Mouse (Mus musculus): Measurements from ENCODE around the gene Fut7. TPM values are rescaled to one million over a fixed set of nuclear protein-coding genes. Genes with fewer than 3 reads are reported as not detected.
A peak's percentile ranks its signal among the peaks of the same experiment; 100 is the strongest.

The Fut7 gene
- polyA plus RNA-seq (2011; ENCODE audit: insufficient read depth, insufficient read length, low read depth, missing spikeins), result not detected in 2 replicates

DNA sequence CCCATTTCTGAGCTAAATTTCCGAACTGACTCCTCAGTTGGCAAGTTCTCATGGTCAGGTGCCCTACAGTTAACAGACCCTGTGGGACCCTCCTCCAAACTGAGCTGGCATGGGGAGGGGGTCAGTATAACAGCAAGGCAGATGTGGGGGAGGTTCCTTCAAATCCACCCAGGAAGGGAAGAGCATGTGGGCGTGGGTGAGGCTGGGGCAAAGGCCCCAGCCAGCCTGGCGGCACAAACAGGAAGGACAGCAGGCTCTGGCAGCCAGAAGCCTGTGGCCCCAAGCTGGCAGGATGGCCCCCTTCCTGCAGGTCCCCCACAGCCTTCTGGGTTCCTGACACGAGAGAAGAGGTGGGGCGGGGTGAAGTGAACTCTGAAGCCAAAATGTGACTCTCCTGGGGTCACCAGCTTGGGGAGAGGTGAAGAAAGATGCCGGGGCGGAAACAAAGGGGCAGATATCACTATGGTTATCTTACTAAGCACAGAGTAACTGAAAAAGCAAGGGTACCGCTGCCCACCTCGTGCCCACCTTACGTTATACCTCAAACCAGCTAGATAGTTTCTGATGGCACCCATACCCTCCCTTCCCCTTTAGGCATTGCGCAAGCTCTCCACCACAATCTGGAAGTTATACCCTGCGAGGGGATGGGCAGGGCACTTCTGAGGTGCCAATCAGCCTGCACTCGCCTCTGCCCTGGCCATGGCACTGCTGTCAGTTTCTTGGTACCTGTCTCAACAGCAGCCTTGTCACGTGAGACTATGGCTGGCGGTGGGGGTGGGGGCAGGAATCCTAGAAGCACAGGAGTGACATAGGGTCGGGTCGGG is at the start of gene Fut7:
Fut7 (plus strand) TSS at position 681 of the 824 bp plus-strand sequence.
- H3K27ac ChIP-seq (ENCODE audit: insufficient read depth, low read length), result no peak within 1 kb of the TSS
- no peaks in the 10 kb centered on the region for H3K9me3 ChIP-seq (replicated peaks; ENCODE audit: control insufficient read depth, insufficient read depth, low read length, poor library complexity, severe bottlenecking)
- no peaks in the 10 kb centered on the region for H3K36me3 ChIP-seq (ENCODE audit: control insufficient read depth, insufficient read depth, low read length, poor library complexity, severe bottlenecking)
- TF ChIP-seq EP300 (IDR thresholded peaks at IDR 0.05; ENCODE audit: insufficient read depth, low read depth, low read length) (no peak), POLR2A (IDR thresholded peaks at IDR 0.05; ENCODE audit: insufficient read depth, low read length) (no peak), CTCF (IDR thresholded peaks at IDR 0.05; ENCODE audit: low read depth, low read length) (no peak)
- H3K27me3 ChIP-seq (ENCODE audit: control insufficient read depth, insufficient read depth, low read length, poor library complexity, severe bottlenecking), result no peaks in the 10 kb centered on the region
- H3K4me1 ChIP-seq (ENCODE audit: control insufficient read depth, insufficient read depth, low read length), result peaks cover 2% of the 10 kb centered on the region
- no peak within 1 kb of the TSS for H3K4me3 ChIP-seq (ENCODE audit: low read depth, low read length)
- H3K9ac ChIP-seq (ENCODE audit: low read depth, poor library complexity, severe bottlenecking), result no peak within 1 kb of the TSS

DNA sequence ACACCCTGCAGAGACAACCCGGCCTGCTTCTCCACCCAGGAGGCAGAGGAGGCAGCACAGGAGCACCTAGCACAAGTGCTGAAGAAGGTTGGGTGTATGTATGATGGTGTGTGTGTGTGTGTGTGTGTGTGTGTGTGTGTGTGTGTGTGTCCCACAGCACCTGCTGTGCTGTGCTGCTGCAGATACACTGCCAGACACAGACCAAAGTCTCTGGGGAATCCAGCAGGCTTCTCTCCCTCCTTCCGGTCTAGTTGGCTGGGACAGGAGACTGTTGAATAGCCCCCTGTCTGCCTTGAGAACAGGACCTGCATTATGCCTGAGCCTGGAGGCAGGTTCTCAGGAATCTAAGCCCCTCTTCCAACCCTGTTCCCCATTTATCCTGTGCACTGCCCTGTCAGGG is 49.6 kb upstream of the Fut7 start:
- no peak for TF ChIP-seq EP300 (IDR thresholded peaks at IDR 0.05; ENCODE audit: insufficient read depth, low read depth, low read length)
- no peak for TF ChIP-seq CTCF (IDR thresholded peaks at IDR 0.05; ENCODE audit: low read depth, low read length)
- TF ChIP-seq POLR2A (IDR thresholded peaks at IDR 0.05; ENCODE audit: insufficient read depth, low read length), result no peak
- H3K27ac ChIP-seq (ENCODE audit: insufficient read depth, low read length), result no peak overlapping the region
- H3K9me3 ChIP-seq (replicated peaks; ENCODE audit: control insufficient read depth, insufficient read depth, low read length, poor library complexity, severe bottlenecking), result no peaks in the 10 kb centered on the region
- peak overlapping the region; percentile 83 for H3K4me3 ChIP-seq (ENCODE audit: low read depth, low read length)
- peaks cover 12% of the 10 kb centered on the region; the same call in 1 of the 2 replicates for H3K36me3 ChIP-seq (ENCODE audit: control insufficient read depth, insufficient read depth, low read length, poor library complexity, severe bottlenecking)
- no peaks in the 10 kb centered on the region for H3K4me1 ChIP-seq (ENCODE audit: control insufficient read depth, insufficient read depth, low read length)
- H3K27me3 ChIP-seq (ENCODE audit: control insufficient read depth, insufficient read depth, low read length, poor library complexity, severe bottlenecking), result no peaks in the 10 kb centered on the region
- peak overlapping the region; percentile 74 for H3K9ac ChIP-seq (ENCODE audit: low read depth, poor library complexity, severe bottlenecking)

DNA sequence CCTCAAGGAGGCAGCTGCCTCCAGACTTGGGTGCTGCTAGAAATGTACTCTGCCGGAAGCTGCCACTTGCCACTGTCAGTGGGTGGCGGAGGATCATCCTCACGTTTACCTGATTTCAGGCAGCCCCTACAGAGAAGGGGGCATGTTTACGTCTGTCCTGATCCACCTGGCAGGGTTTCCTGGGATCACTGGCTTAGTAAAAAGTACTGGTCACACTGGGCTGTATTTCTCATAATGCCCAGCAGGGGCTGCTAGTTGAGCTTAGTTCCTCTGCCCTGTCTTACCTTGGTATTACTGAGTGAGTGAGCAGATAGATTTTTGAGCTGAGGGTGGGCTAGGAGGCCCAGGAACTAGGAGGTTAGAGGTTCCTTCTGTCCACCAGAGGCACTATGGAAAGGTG is 46.5 kb upstream of the Fut7 start:
- Histone ChIP-seq H3K4me1 (ENCODE audit: control insufficient read depth, insufficient read depth, low read length) (peaks cover 2% of the 10 kb centered on the region), H3K27me3 (ENCODE audit: control insufficient read depth, insufficient read depth, low read length, poor library complexity, severe bottlenecking) (no peaks in the 10 kb centered on the region), H3K9ac (ENCODE audit: low read depth, poor library complexity, severe bottlenecking) (no peak overlapping the region), H3K36me3 (ENCODE audit: control insufficient read depth, insufficient read depth, low read length, poor library complexity, severe bottlenecking) (peaks cover 12% of the 10 kb centered on the region; the same call in 1 of the 2 replicates), H3K27ac (ENCODE audit: insufficient read depth, low read length) (no peak overlapping the region), H3K9me3 (replicated peaks; ENCODE audit: control insufficient read depth, insufficient read depth, low read length, poor library complexity, severe bottlenecking) (no peaks in the 10 kb centered on the region), H3K4me3 (ENCODE audit: low read depth, low read length) (no peak overlapping the region)
- TF ChIP-seq POLR2A (IDR thresholded peaks at IDR 0.05; ENCODE audit: insufficient read depth, low read length), result no peak
- TF ChIP-seq EP300 (IDR thresholded peaks at IDR 0.05; ENCODE audit: insufficient read depth, low read depth, low read length), result no peak
- peak; percentile 35 for TF ChIP-seq CTCF (IDR thresholded peaks at IDR 0.05; ENCODE audit: low read depth, low read length)

DNA sequence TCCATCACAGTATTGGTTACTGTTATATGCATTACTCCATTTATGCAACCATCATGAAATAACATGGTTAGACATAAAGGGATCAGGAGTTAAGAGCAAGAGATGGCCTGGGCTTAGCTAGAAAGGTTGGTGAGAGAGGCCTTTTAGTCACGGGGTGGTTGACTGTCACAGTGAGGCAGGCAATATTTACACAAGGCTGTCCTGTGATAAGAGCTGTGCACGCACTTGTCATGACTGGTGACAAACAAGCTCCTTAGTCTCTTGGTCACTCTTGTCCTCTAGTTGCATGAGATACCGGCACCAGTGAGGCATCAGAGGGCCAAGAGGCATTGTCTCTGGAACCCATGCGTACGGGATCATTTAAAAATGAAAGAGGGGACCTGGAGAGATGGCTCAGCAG is 38.6 kb upstream of the Fut7 start:
- no peaks in the 10 kb centered on the region for H3K9me3 ChIP-seq (replicated peaks; ENCODE audit: control insufficient read depth, insufficient read depth, low read length, poor library complexity, severe bottlenecking)
- no peaks in the 10 kb centered on the region for H3K27me3 ChIP-seq (ENCODE audit: control insufficient read depth, insufficient read depth, low read length, poor library complexity, severe bottlenecking)
- no peak overlapping the region for H3K4me3 ChIP-seq (ENCODE audit: low read depth, low read length)
- no peak overlapping the region for H3K27ac ChIP-seq (ENCODE audit: insufficient read depth, low read length)
- no peak overlapping the region for H3K9ac ChIP-seq (ENCODE audit: low read depth, poor library complexity, severe bottlenecking)
- TF ChIP-seq EP300 (IDR thresholded peaks at IDR 0.05; ENCODE audit: insufficient read depth, low read depth, low read length), result no peak
- TF ChIP-seq CTCF (IDR thresholded peaks at IDR 0.05; ENCODE audit: low read depth, low read length), result no peak
- no peak for TF ChIP-seq POLR2A (IDR thresholded peaks at IDR 0.05; ENCODE audit: insufficient read depth, low read length)
- H3K4me1 ChIP-seq (ENCODE audit: control insufficient read depth, insufficient read depth, low read length), result peaks cover 3% of the 10 kb centered on the region
- H3K36me3 ChIP-seq (ENCODE audit: control insufficient read depth, insufficient read depth, low read length, poor library complexity, severe bottlenecking), result no peaks in the 10 kb centered on the region

DNA sequence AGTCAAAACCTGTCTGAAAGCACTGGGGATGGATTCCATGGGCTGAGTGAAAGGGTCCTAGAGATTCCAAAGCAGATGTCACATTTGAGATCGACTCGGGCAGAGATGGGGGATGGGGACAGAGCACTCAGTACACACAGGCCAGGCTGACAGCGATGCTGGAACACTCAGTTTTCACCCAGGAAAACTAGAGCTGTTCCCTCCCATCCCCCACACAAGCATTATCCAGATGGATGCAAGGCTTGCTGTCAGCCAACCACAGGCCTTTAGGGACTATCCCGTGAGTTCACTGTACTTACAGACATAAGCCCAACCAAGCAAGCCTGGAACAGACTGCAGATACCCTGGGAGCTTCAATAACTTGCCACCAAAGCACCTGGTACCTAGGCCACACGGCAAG is 31.8 kb upstream of the Fut7 start:
- Histone ChIP-seq H3K36me3 (ENCODE audit: control insufficient read depth, insufficient read depth, low read length, poor library complexity, severe bottlenecking) (no peaks in the 10 kb centered on the region), H3K27me3 (ENCODE audit: control insufficient read depth, insufficient read depth, low read length, poor library complexity, severe bottlenecking) (no peaks in the 10 kb centered on the region), H3K9ac (ENCODE audit: low read depth, poor library complexity, severe bottlenecking) (no peak overlapping the region), H3K27ac (ENCODE audit: insufficient read depth, low read length) (no peak overlapping the region), H3K4me1 (ENCODE audit: control insufficient read depth, insufficient read depth, low read length) (peaks cover 3% of the 10 kb centered on the region), H3K9me3 (replicated peaks; ENCODE audit: control insufficient read depth, insufficient read depth, low read length, poor library complexity, severe bottlenecking) (no peaks in the 10 kb centered on the region), H3K4me3 (ENCODE audit: low read depth, low read length) (no peak overlapping the region)
- TF ChIP-seq CTCF (IDR thresholded peaks at IDR 0.05; ENCODE audit: low read depth, low read length), result no peak
- TF ChIP-seq EP300 (IDR thresholded peaks at IDR 0.05; ENCODE audit: insufficient read depth, low read depth, low read length), result no peak
- no peak for TF ChIP-seq POLR2A (IDR thresholded peaks at IDR 0.05; ENCODE audit: insufficient read depth, low read length)
